Mouse (Mus musculus): ENCODE data around the gene Slc5a4b.
A peak's percentile ranks its signal among the peaks of the same experiment; 100 is the strongest.
"Not testable (repeated sequence)": the region's sequence is repeated elsewhere in the genome, so short reads cannot be mapped to it uniquely, and the experiment has no call there.

Slc5a4b gene

DNA sequence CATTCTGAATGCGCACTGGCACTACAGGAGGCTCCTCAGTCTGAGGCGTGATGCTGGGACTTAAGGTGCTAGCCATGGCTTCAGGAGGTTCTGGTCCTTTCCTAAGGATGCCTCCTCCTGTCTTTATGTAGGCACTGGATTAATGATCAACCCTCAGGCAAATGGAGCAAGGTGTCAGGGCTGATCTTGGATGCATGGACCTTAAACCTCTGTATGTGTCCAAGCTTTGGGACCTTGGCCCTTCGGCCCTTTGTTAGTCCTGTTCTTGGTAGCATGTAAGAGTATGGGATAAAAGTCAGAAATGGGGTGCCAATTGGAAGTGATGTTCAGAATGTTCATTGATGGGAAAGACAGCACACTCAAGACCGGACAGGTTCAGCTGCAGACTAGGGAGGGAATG, at the start of gene Slc5a4b:
Gene Slc5a4b (minus strand): TSS at position 101 of the 400 bp plus-strand sequence.
- DNase-seq (ENCODE audit: low read depth, low spot score): no peak

DNA sequence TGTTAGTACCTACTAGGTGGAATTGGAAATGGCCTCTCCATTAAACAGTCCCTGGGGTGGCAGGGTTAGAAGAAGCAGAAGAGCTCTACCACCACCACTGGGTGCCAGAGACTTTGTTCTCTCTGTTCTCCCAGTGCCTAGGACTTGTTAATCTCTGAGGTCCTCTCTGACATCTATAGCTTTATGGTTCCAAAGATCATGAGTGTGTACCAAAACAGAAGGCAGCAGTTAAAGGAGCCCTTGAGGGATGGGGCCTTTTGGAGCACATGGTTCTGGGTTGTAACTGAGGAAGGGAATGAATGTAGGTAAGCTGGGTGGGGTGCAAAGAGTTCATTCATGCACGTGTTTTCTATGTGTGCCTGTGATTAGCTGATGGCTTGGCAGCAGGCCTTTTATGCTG, 47.2 kb upstream of the Slc5a4b start:
- no peak for DNase-seq (ENCODE audit: low read depth, low spot score)

DNA sequence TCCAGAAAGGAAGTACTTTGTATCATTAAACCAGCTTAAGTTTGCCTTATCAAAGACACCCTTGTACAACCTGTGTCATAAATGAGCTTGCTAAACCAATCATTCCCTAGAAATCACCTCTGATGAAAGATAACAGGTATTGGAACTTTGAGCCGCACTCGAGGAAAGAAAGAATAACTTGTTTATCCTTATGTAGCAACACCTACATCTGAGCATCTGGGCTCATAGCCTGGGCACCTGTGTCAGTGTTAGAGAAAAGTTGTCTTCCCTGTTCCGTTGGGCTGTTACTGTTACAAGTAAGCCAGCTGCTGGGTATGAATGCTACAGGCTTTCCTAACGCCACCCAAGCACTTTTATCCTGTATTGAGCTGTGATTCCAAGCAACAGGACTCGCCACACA, 46.8 kb upstream of the Slc5a4b start:
- no peak for DNase-seq (ENCODE audit: low read depth, low spot score)

DNA sequence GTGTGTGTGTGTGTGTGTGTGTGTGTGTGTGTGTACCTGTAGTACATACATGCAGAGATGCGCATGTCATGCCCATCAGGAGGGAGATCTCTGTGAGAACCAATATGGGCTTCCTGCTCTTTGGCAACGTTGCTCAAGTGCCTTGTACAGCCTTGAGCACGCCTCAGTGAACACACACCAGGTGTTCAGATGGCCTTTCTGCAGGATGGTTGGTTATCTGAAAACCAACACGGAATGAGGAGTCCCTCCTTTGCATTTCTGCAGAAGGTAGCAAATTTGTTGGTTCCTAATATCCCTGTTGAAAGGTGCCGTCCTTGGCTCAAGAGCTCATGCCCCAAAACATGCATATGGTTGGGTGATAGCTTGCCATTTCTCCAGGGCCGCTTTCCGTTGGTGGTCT, 45.1 kb upstream of the Slc5a4b start:
- no peak for DNase-seq (ENCODE audit: low read depth, low spot score)

DNA sequence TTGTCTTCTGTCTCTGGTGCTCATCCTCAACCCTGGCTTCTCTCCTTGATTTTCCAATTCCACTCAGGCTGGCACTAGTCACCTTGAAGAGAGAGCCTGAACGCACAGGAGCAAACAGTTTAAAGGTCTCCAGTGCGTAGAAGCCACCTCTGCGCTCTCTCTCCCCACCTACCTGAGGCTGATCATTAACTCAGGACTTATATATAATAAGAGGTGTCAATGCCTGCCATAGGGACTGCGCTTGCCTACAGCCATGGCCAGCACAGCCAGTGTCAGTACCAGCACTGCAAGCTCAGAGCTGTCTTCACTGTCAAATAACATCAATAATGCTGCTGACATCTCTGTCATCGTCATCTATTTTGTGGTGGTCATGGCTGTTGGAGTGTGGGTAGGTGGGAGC, 36.5 kb upstream of the Slc5a4b start, which contains the start of gene Slc5a4a:
Gene Slc5a4a (plus strand): TSS at position 174 of the 400 bp plus-strand sequence.
- DNase-seq (ENCODE audit: low read depth, low spot score): no peak

DNA sequence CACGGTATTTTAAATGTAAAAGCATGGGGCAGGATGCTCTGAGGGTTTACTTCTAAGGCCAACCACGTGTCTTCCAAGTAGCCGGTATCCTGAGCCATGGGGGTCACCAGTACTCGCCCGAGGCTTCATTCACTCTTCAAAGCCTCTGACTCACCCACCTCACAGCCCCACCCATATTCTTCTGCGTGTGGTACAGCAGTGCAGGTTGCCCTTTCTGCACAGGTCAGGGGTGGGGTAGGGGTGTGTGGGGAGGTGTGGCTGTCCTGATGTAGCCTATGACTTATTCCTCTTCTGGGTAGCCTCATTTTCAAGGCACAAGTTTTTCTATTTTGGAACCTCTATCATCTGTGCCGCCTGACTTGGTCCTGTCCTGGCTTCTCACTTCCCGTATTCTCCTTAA, 36.1 kb upstream of the Slc5a4b start:
- peak; percentile 21 for DNase-seq (ENCODE audit: low read depth, low spot score)

DNA sequence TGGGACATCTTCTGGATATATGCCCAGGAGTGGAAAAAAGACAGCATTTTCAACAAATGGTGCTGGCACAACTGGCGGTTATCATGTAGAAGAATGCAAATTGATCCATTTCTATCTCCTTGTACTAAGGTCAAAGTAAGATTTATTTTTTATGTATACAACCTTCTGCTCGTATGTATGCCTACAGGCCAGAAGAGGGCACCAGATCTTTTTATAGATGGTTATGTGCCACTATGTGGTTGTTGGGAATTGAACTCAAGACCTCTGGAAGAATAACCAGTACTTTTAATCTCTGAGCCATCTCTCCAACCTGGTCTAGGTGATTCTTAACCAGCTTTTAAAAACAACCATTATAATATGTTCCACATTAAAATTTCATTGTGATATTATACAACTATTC, 25.6 kb upstream of the Slc5a4b start:
- DNase-seq (ENCODE audit: low read depth, low spot score): no peak

DNA sequence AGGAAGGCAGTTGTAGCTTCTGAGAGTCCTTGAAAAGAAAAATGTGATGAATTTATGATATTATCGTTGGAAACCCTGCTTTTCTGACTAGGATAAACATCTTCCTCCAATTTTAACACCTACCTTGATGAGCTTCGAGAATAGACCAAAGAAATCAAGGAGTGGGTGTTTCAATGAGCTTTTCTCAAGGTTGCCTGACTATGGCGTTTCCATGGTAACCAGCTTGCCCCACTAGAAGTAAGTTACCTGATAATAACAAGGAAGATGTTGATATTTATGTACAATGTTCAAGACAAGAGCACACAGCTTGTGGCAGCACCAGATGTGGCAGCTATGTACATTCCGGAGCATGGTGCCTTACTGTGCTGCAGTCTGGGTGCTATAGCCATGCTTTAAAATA, 21.7 kb upstream of the Slc5a4b start:
- DNase-seq (ENCODE audit: low read depth, low spot score): no peak

DNA sequence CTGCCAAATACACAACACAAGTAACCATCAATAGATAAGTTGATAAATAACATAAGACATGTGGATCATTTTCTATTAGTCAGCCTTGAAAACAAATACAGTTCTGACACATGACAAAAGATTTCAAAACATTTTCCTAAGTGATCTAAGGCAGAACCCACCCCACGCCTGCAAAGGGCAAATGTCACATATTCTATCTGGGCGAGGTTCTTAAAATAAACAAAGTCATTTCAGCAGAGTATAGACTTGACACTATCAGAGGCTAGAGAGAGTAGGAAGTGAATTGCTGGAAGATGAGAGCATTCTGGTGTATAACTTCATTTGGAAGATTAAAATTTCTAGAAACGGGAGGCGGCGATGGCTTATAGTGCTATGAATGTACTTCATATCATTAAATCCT, 10.7 kb upstream of the Slc5a4b start:
- DNase-seq (ENCODE audit: low read depth, low spot score): no peak

DNA sequence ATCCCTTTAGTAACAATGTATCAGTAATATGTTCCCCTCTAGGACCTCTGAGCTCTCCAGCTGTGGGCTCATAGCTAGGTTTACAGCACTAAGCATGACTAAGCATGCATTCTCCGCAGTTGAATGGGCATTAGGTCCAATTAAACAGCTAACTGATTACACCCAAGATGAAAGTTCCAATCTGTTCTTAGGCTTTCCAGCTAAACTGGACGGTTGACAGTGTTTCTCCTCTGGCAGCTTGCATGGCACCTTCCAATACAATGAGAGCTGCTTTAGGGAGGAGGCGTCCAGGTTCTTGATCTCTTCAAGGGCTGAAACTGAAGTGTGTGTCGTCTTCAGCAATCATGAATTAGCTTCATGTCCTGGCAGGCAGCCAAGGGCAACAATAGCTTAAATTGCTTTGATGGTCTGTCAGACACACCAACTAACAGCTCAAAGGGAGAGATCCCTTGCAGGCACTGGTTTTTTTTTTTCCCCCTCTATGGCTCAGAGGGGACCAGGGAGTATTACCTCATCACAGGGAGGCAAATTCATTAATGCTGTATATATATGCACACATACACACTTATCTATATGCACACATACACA, 9.5 kb upstream of the Slc5a4b start:
- peak; percentile 23 for DNase-seq (ENCODE audit: low read depth, low spot score)

DNA sequence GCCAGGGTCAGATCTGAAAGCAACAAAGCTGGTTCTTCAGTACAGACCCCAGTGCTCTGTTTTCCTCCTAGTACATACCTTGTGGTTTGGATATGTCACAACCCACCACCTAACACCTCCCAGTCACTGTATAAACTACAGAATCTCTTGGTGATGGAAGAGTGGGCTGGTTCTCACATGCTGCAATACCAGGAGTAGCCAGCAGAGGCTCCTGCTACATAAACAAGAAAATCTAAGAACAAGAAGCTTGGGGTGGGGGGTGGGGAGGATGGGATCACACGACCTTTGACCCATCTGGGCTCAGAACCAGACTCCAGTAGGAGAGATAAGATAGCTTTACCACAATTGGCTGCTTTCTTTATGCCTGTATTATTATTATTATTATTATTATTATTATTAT, 8.0 kb upstream of the Slc5a4b start:
- peak; percentile 85 for DNase-seq (ENCODE audit: low read depth, low spot score)

DNA sequence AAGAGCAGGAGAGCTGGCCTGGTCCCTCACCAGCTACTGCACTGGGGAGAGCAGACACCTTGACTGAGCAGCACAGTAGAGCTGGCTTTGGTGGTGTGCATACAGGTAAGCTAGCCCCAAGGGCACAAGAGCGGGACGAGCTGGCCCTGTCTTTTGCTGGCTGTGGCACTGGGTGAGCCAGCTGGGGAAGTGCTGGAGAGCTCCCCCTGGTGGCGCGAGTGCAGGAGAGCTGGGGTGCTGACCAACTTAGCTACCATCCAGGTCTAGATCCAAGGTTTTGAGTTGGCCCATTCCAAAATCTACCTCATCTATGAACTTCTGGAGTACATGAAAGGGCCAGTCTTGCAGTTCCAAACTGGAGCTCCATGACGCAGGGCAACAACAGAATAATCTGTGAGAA, 7.2 kb upstream of the Slc5a4b start:
- peak; percentile 88 for DNase-seq (ENCODE audit: low read depth, low spot score)

- DNase-seq (ENCODE audit: low read depth, low spot score): no peak
Measured at GRCm38 (mm10) chr10:76097368-76097767, 13.4 kb downstream of the Slc5a4b start.

DNA sequence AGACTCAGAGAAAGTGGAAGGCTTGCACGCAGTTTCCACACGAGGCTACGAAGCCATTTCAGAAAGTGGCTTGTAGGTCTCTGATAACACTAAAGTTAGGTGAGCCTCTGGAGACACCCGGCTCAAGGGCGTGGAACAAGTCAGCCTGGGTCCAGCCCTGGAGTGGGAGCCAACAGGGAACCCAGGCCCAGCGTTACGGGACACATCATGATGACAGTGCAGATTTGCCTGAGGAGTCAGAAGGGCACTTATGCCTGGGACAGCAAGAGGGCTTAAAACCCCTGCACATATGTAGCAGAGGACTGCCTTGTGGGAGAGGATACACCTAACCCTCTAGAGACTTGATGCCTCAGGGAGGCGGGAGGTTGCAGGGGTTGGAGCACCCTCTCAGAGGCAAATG, 14.2 kb downstream of the Slc5a4b start:
- DNase-seq (ENCODE audit: low read depth, low spot score): peak; percentile 70

- DNase-seq (ENCODE audit: low read depth, low spot score): peak; percentile 58
Measured at GRCm38 (mm10) chr10:76077008-76077407, 33.8 kb downstream of the Slc5a4b start.

DNA sequence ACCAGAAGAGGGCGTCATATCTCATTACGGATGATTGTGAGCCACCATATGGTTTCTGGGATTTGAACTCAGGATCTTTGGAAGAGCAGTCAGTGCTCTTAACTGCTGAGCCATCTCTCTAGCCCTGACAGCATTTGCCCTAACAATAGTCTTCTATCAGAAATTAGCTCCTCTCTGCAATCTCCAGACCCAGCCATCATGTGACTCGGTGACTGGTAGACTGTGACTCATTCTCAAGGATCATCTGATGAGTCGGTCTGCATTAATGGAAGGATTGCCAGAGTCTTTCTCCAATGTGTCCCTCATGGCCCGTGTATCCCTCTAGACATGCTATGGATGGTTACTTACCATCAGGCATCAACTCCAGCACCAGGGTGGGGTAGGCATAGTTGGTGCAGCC, 38.7 kb downstream of the Slc5a4b start:
- not testable (repeated sequence) for DNase-seq (ENCODE audit: low read depth, low spot score)

DNA sequence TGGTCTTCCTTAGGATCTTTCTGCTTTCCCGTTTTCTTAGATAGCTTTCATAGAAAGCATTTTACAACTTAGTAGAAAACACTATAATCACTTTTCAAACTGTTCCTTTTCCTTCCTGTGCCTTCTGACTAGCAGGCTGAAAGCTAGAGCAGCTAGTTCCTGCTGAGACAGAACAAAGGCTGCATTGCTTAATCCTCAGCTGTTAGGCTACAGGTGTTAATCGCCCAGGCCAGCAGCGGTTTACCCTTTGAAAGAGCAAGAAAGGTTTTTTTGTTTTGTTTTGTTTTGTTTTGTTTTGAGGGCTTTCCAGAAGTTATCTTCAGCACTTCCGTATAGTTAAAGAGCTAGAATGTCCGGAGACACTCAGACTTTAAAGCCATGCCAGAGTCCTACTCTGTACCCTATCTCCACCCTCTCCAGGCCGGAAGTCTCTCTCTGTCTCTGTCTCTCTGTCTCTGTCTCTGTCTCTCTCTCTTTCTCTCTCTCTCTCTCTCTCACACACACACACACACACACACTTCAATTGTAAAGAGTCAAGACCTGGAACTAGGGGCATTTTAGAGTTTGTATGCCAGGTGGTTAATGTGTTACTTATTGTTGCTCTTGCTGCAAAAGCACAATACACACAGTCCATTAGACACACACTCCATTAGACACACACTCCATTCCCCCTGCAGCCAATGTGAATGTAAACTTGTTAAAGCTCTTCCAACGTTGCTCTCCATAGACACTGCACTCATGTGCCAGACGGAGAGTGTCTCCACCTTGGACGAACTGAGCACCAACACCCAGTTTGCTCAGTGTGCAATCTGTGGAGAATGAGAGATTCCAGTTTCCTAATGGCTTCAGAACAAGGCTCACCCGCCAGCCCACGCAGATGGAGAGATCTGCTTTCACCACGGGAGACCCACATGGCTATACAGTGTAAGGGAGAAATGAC, 42.8 kb downstream of the Slc5a4b start:
- peak; percentile 90 for DNase-seq (ENCODE audit: low read depth, low spot score)

DNA sequence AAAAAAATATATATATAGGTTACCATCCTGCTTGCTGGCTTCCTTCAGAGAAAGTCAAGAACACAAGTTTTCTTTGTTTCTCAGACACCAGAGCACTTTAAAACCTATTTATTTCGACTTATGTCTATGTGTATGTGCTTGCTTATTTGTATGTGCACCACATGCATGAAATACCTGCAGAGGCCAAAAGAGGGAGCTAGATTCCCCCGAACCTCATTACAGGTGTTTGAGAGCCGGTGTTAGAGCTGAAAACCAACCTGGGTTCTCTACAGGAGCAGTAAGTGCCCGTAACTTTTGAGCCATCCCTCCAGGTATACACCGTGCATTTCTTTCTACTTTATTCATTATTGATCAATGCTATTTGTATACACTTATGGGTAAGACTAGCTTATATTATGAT, 48.3 kb downstream of the Slc5a4b start:
- peak; percentile 72 for DNase-seq (ENCODE audit: low read depth, low spot score)

GRCm38 (mm10) chr10:76051860-76052259, 58.9 kb downstream of the Slc5a4b start:
- DNase-seq (ENCODE audit: low read depth, low spot score): peak; percentile 61

GRCm38 (mm10) chr10:76048967-76049366, 61.8 kb downstream of the Slc5a4b start:
- no peak for DNase-seq (ENCODE audit: low read depth, low spot score)

GRCm38 (mm10) chr10:76047182-76047869, 63.4 kb downstream of the Slc5a4b start:
- peak; percentile 55 for DNase-seq (ENCODE audit: low read depth, low spot score)

- DNase-seq (ENCODE audit: low read depth, low spot score): no peak
Measured at GRCm38 (mm10) chr10:76046754-76047153, 64.0 kb downstream of the Slc5a4b start.
